Mouse (Mus musculus): ENCODE results near the gene Depdc1b. TPM values are rescaled to one million over a fixed set of nuclear protein-coding genes. Genes with fewer than 3 reads are reported as not detected.

Gene Depdc1b
- polyA plus RNA-seq, 1 experiment from 2014 or later, result 7.3 TPM

GRCm38 (mm10) chr13:108354804-108355552 lies 38.8 kb downstream of the Depdc1b start:
- no peaks in the 10 kb centered on the region for H3K27me3 ChIP-seq (replicated peaks; ENCODE audit: control insufficient read depth, insufficient read depth, low read length)
- DNase-seq (ENCODE audit: low spot score) (peak; percentile 48), ATAC-seq (replicated peaks; ENCODE audit: low FRiP score, low TSS enrichment, low read depth) (no peak)
- H3K9me3 ChIP-seq (ENCODE audit: control insufficient read depth, low read length), result no peaks in the 10 kb centered on the region
- H3K4me1 ChIP-seq (replicated peaks; ENCODE audit: control insufficient read depth, insufficient read depth, low read length), result no peaks in the 10 kb centered on the region
- H3K4me3 ChIP-seq (ENCODE audit: low read depth, low read length), result no peak overlapping the region
- H3K4me2 ChIP-seq (ENCODE audit: low read length), result no peak overlapping the region
- no peak overlapping the region for H3K27ac ChIP-seq (ENCODE audit: low read depth)
- WGBS, result 75% methylated on average over 12 of the region's 12 CpGs
- H3K36me3 ChIP-seq (ENCODE audit: control insufficient read depth, insufficient read depth, low read length), result no peaks in the 10 kb centered on the region
- H3K9ac ChIP-seq (ENCODE audit: low read length), result no peak overlapping the region

- DNase-seq (ENCODE audit: low spot score) (peak; percentile 46), ATAC-seq (replicated peaks; ENCODE audit: low FRiP score, low TSS enrichment, low read depth) (no peak)
- Histone ChIP-seq H3K4me3 (ENCODE audit: low read depth, low read length) (no peak overlapping the region), H3K9ac (ENCODE audit: low read length) (no peak overlapping the region), H3K27ac (ENCODE audit: low read depth) (no peak overlapping the region), H3K4me2 (ENCODE audit: low read length) (no peak overlapping the region), H3K36me3 (ENCODE audit: control insufficient read depth, insufficient read depth, low read length) (no peaks in the 10 kb centered on the region), H3K27me3 (replicated peaks; ENCODE audit: control insufficient read depth, insufficient read depth, low read length) (no peaks in the 10 kb centered on the region), H3K4me1 (replicated peaks; ENCODE audit: control insufficient read depth, insufficient read depth, low read length) (no peaks in the 10 kb centered on the region), H3K9me3 (ENCODE audit: control insufficient read depth, low read length) (no peaks in the 10 kb centered on the region)
- WGBS, result 82% methylated on average over 10 of the region's 10 CpGs
Observed at GRCm38 (mm10) chr13:108357362-108357761, 41.2 kb downstream of the Depdc1b start.

GRCm38 (mm10) chr13:108358228-108358627 lies 42.1 kb downstream of the Depdc1b start:
- DNase-seq (ENCODE audit: low spot score) (peak; percentile 43), ATAC-seq (replicated peaks; ENCODE audit: low FRiP score, low TSS enrichment, low read depth) (no peak)
- no peaks in the 10 kb centered on the region for H3K4me1 ChIP-seq (replicated peaks; ENCODE audit: control insufficient read depth, insufficient read depth, low read length)
- no peak overlapping the region for H3K4me3 ChIP-seq (ENCODE audit: low read depth, low read length)
- 57% methylated on average over 3 of the region's 3 CpGs for WGBS
- no peaks in the 10 kb centered on the region for H3K36me3 ChIP-seq (ENCODE audit: control insufficient read depth, insufficient read depth, low read length)
- H3K27ac ChIP-seq (ENCODE audit: low read depth), result no peak overlapping the region
- no peak overlapping the region for H3K4me2 ChIP-seq (ENCODE audit: low read length)
- H3K9me3 ChIP-seq (ENCODE audit: control insufficient read depth, low read length), result no peaks in the 10 kb centered on the region
- no peaks in the 10 kb centered on the region for H3K27me3 ChIP-seq (replicated peaks; ENCODE audit: control insufficient read depth, insufficient read depth, low read length)
- no peak overlapping the region for H3K9ac ChIP-seq (ENCODE audit: low read length)

- no peaks in the 10 kb centered on the region for H3K27me3 ChIP-seq (replicated peaks; ENCODE audit: control insufficient read depth, insufficient read depth, low read length)
- peak; percentile 10 for DNase-seq (ENCODE audit: low spot score)
- WGBS, result 91% methylated on average over 12 of the region's 12 CpGs
Observed at GRCm38 (mm10) chr13:108367496-108367895, 51.4 kb downstream of the Depdc1b start.

GRCm38 (mm10) chr13:108370241-108370941 lies 54.3 kb downstream of the Depdc1b start:
- no peak for ATAC-seq (replicated peaks; ENCODE audit: low FRiP score, low TSS enrichment, low read depth)
- H3K4me3 ChIP-seq (ENCODE audit: low read depth, low read length), result no peak overlapping the region
- DNase-seq (ENCODE audit: low spot score), result no peak
- no peak overlapping the region for H3K4me2 ChIP-seq (ENCODE audit: low read length)
- no peaks in the 10 kb centered on the region for H3K9me3 ChIP-seq (ENCODE audit: control insufficient read depth, low read length)
- no peaks in the 10 kb centered on the region for H3K4me1 ChIP-seq (replicated peaks; ENCODE audit: control insufficient read depth, insufficient read depth, low read length)
- WGBS, result 93% methylated on average over 5 of the region's 5 CpGs
- H3K9ac ChIP-seq (ENCODE audit: low read length), result no peak overlapping the region
- 0 out of 2 replicates have a peak, but pooled peaks cover 5% of the 10 kb centered on the region for H3K36me3 ChIP-seq (ENCODE audit: control insufficient read depth, insufficient read depth, low read length)
- H3K27ac ChIP-seq (ENCODE audit: low read depth), result no peak overlapping the region
- no peaks in the 10 kb centered on the region for H3K27me3 ChIP-seq (replicated peaks; ENCODE audit: control insufficient read depth, insufficient read depth, low read length)

More at GRCm38 (mm10) chr13:108367496-108367895, 51.4 kb downstream of the Depdc1b start:
- Histone ChIP-seq H3K4me1 (replicated peaks; ENCODE audit: control insufficient read depth, insufficient read depth, low read length) (no peaks in the 10 kb centered on the region), H3K4me2 (ENCODE audit: low read length) (no peak overlapping the region), H3K4me3 (ENCODE audit: low read depth, low read length) (no peak overlapping the region), H3K9me3 (ENCODE audit: control insufficient read depth, low read length) (no peaks in the 10 kb centered on the region), H3K9ac (ENCODE audit: low read length) (no peak overlapping the region), H3K36me3 (ENCODE audit: control insufficient read depth, insufficient read depth, low read length) (0 out of 2 replicates have a peak, but pooled peaks cover 5% of the 10 kb centered on the region), H3K27ac (ENCODE audit: low read depth) (no peak overlapping the region)
- ATAC-seq (replicated peaks; ENCODE audit: low FRiP score, low TSS enrichment, low read depth), result no peak

GRCm38 (mm10) chr13:108371352-108371921 lies 55.3 kb downstream of the Depdc1b start:
- Histone ChIP-seq H3K4me1 (replicated peaks; ENCODE audit: control insufficient read depth, insufficient read depth, low read length) (no peaks in the 10 kb centered on the region), H3K36me3 (ENCODE audit: control insufficient read depth, insufficient read depth, low read length) (0 out of 2 replicates have a peak, but pooled peaks cover 5% of the 10 kb centered on the region), H3K9ac (ENCODE audit: low read length) (no peak overlapping the region), H3K27me3 (replicated peaks; ENCODE audit: control insufficient read depth, insufficient read depth, low read length) (no peaks in the 10 kb centered on the region), H3K4me3 (ENCODE audit: low read depth, low read length) (no peak overlapping the region), H3K9me3 (ENCODE audit: control insufficient read depth, low read length) (no peaks in the 10 kb centered on the region), H3K27ac (ENCODE audit: low read depth) (no peak overlapping the region), H3K4me2 (ENCODE audit: low read length) (no peak overlapping the region)
- ATAC-seq (replicated peaks; ENCODE audit: low FRiP score, low TSS enrichment, low read depth) (no peak), DNase-seq (ENCODE audit: low spot score) (no peak)
- WGBS, result 66% methylated on average over 9 of the region's 9 CpGs

- Histone ChIP-seq H3K4me3 (ENCODE audit: low read depth, low read length) (no peak overlapping the region), H3K27me3 (replicated peaks; ENCODE audit: control insufficient read depth, insufficient read depth, low read length) (no peaks in the 10 kb centered on the region), H3K4me2 (ENCODE audit: low read length) (no peak overlapping the region), H3K27ac (ENCODE audit: low read depth) (no peak overlapping the region), H3K9me3 (ENCODE audit: control insufficient read depth, low read length) (no peaks in the 10 kb centered on the region), H3K9ac (ENCODE audit: low read length) (no peak overlapping the region), H3K4me1 (replicated peaks; ENCODE audit: control insufficient read depth, insufficient read depth, low read length) (no peaks in the 10 kb centered on the region), H3K36me3 (ENCODE audit: control insufficient read depth, insufficient read depth, low read length) (0 out of 2 replicates have a peak, but pooled peaks cover 9% of the 10 kb centered on the region)
- ATAC-seq (replicated peaks; ENCODE audit: low FRiP score, low TSS enrichment, low read depth) (no peak), DNase-seq (ENCODE audit: low spot score) (no peak)
- 96% methylated on average over 1 of the region's 1 CpGs for WGBS
Observed at GRCm38 (mm10) chr13:108373231-108373630, 57.1 kb downstream of the Depdc1b start.

- ATAC-seq (replicated peaks; ENCODE audit: low FRiP score, low TSS enrichment, low read depth) (no peak), DNase-seq (ENCODE audit: low spot score) (no peak)
- no peaks in the 10 kb centered on the region for H3K9me3 ChIP-seq (ENCODE audit: control insufficient read depth, low read length)
- no peaks in the 10 kb centered on the region for H3K4me1 ChIP-seq (replicated peaks; ENCODE audit: control insufficient read depth, insufficient read depth, low read length)
- H3K9ac ChIP-seq (ENCODE audit: low read length), result no peak overlapping the region
- no peak overlapping the region for H3K4me2 ChIP-seq (ENCODE audit: low read length)
- WGBS, result 64% methylated on average over 2 of the region's 2 CpGs
- 0 out of 2 replicates have a peak, but pooled peaks cover 9% of the 10 kb centered on the region for H3K36me3 ChIP-seq (ENCODE audit: control insufficient read depth, insufficient read depth, low read length)
- H3K27me3 ChIP-seq (replicated peaks; ENCODE audit: control insufficient read depth, insufficient read depth, low read length), result no peaks in the 10 kb centered on the region
- H3K4me3 ChIP-seq (ENCODE audit: low read depth, low read length), result no peak overlapping the region
- no peak overlapping the region for H3K27ac ChIP-seq (ENCODE audit: low read depth)
Observed at GRCm38 (mm10) chr13:108376637-108377036, 60.5 kb downstream of the Depdc1b start.

Measured in intestine, embryonic 14.5 days (tissue).